Comparison of ENCODE assay signal across 9 mouse cellular contexts in genomic region chr12:40832157-40832556, GRCm38 (mm10).
DNase-seq lines count a peak whose midpoint lies in the region; ATAC-seq and TF ChIP-seq lines count a peak whose summit lies in the region.
"Had no signal": no experiment of that assay in that cellular context is flagged by ENCODE, and none has a peak within 500 bp of the region (broad histone marks: within the 10 kb centered on the region; RNA-seq: fewer than 3 reads in every experiment).

No protein-coding gene starts in this region.

- H3K4me1 ChIP-seq in intestine, postnatal 0 days (replicated peaks; ENCODE audit: control insufficient read depth, insufficient read depth, low read length) = no peaks in the 10 kb centered on the region
- no peaks in the 10 kb centered on the region for H3K4me1 ChIP-seq in midbrain, embryonic 15.5 days
- H3K4me1 ChIP-seq: heart, embryonic 13.5 days had no signal

- no peaks in the 10 kb centered on the region for H3K9me3 ChIP-seq in intestine, postnatal 0 days (ENCODE audit: control insufficient read depth)
- no peaks in the 10 kb centered on the region for H3K9me3 ChIP-seq in midbrain, embryonic 15.5 days
- H3K9me3 ChIP-seq: heart, embryonic 13.5 days had no signal

- ATAC-seq in intestine, postnatal 0 days = no peak
- peak; percentile 71 for ATAC-seq in midbrain, embryonic 15.5 days (replicated peaks)

- H3K4me2 ChIP-seq in intestine, postnatal 0 days (replicated peaks; ENCODE audit: low read depth) = no peak overlapping the region
- no peak overlapping the region for H3K4me2 ChIP-seq in midbrain, embryonic 15.5 days
- H3K4me2 ChIP-seq: heart, embryonic 13.5 days had no signal

- no peaks in the 10 kb centered on the region for H3K27me3 ChIP-seq in intestine, postnatal 0 days (replicated peaks; ENCODE audit: control insufficient read depth, insufficient read depth, low read length)
- no peaks in the 10 kb centered on the region for H3K27me3 ChIP-seq in midbrain, embryonic 15.5 days (replicated peaks)
- H3K27me3 ChIP-seq: heart, embryonic 13.5 days had no signal

- H3K27ac ChIP-seq in layer of hippocampus, adult 2 months = peak overlapping the region; percentile 55; the same call in 1 of the 2 replicates
- H3K27ac ChIP-seq in intestine, postnatal 0 days (ENCODE audit: low read depth, low read length) = no peak overlapping the region
- no peak overlapping the region for H3K27ac ChIP-seq in midbrain, embryonic 15.5 days
- H3K27ac ChIP-seq: heart, embryonic 13.5 days had no signal

- DNase-seq in adrenal gland, postnatal 36 days = peak; percentile 4 to 16
- DNase-seq in adrenal gland, adult 18-20 months (ENCODE audit: low spot score in 2 of 2) = no peak
- DNase-seq in layer of hippocampus, adult 2 months (ENCODE audit: low spot score in 2 of 2) = peak; percentile 56 to 60
- no peak for DNase-seq in layer of hippocampus, postnatal 36 days
- DNase-seq in MEL-GATA-1-ER (ENCODE audit: extremely low read depth, low read depth) = peak; percentile 33
- no peak for DNase-seq in Muller cell, postnatal 12 days (ENCODE audit: inconsistent ontology term)

- no peaks in the 10 kb centered on the region for H3K36me3 ChIP-seq in intestine, postnatal 0 days (ENCODE audit: control insufficient read depth, insufficient read depth)
- H3K36me3 ChIP-seq in midbrain, embryonic 15.5 days (replicated peaks) = peaks cover 13% of the 10 kb centered on the region; the same call in 1 of the 2 replicates

- WGBS in intestine, postnatal 0 days = 68% methylated on average over 8 of the region's 8 CpGs
- 66% methylated on average over 8 of the region's 8 CpGs for WGBS in midbrain, embryonic 15.5 days

- H3K4me3 ChIP-seq in layer of hippocampus, adult 2 months = no peak overlapping the region
- no peak overlapping the region for H3K4me3 ChIP-seq in intestine, postnatal 0 days (ENCODE audit: low read depth, low read length)
- H3K4me3 ChIP-seq in midbrain, embryonic 15.5 days = no peak overlapping the region
- H3K4me3 ChIP-seq: heart, embryonic 13.5 days had no signal

- peak; percentile 83 for TF ChIP-seq CTCF in layer of hippocampus, adult 2 months (conservative IDR thresholded peaks at IDR 0.05)
- peak; percentile 86 for TF ChIP-seq CTCF in intestine, postnatal 0 days (IDR thresholded peaks at IDR 0.05; ENCODE audit: low read depth)

- no peak overlapping the region for H3K9ac ChIP-seq in intestine, postnatal 0 days (ENCODE audit: low read depth, low read length)
- H3K9ac ChIP-seq in midbrain, embryonic 15.5 days = no peak overlapping the region
- H3K9ac ChIP-seq: heart, embryonic 13.5 days had no signal

Comparison
In these comparisons a context has a peak if more than half of its experiments do, and no peak if none do; other contexts are left out.
1. DNase-seq: peak in adrenal gland, postnatal 36 days (2 of 2), layer of hippocampus, adult 2 months (2 of 2) and MEL-GATA-1-ER (single experiment); none in adrenal gland, adult 18-20 months (0 of 2), layer of hippocampus, postnatal 36 days (0 of 2) and Muller cell, postnatal 12 days (single experiment).